ENCODE assay signal across 14 mouse cellular contexts in the genomic region with DNA sequence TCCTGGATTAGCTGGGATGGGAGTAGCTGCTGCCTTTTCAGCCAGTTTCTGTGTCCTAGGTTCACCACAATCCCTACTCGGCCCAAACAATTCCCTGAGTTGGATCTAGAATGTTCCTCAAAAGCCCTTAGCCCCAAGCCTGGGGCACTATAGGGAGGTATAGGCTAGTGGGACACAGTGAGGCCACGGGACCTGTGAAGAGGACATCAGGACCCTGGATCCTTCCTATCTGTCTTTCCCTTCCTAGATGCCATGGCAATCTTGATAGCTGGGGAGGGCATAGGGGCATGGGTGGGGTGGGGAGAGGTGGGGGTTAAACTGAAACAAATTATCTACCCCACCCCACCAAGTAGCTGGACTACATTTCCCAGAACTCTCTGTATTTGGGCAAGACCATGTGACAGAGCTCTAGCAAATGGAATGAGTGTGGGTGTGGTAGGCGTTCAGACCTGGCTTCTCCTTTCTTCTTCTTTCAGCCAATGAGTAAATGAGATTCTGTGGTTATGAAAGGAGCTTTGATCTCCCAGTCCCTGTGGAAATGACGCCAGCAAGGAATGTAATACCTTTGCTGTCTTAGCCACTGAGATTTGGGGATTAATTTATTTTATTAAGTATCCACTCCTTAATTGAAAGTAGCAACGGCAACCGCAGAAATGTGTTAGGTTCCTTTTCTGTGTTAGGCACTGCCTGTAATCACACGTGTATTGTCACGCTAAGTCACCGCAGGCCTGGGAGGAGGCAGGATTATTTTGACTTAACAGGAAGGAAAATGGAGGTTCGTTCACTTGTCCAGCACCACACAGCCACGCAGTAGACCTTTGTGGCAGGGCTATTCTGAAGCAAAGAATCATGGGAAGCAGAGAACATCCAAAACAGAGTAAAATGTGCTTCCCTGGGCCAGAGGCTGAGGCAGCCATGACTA.
DNase-seq lines count a peak whose midpoint lies in the region; ATAC-seq lines count a peak whose summit lies in the region.
"Had no signal": no experiment of that assay in that cellular context is flagged by ENCODE, and none has a peak within 500 bp of the region (broad histone marks: within the 10 kb centered on the region; RNA-seq: fewer than 3 reads in every experiment).

No protein-coding gene starts in this region.

- H3K4me1 ChIP-seq in forebrain, embryonic 14.5 days (ENCODE audit: control insufficient read depth, insufficient read depth, low read length): peaks cover 4% of the 10 kb centered on the region
- H3K4me1 ChIP-seq in limb, embryonic 13.5 days: 0 out of 2 replicates have a peak, but pooled peaks cover 5% of the 10 kb centered on the region

- peak; percentile 92 for ATAC-seq in forebrain, embryonic 14.5 days
- peak; percentile 79 for ATAC-seq in limb, embryonic 13.5 days (ENCODE audit: low FRiP score, low read depth)

- no peaks in the 10 kb centered on the region for H3K36me3 ChIP-seq in forebrain, embryonic 14.5 days (ENCODE audit: control insufficient read depth, insufficient read depth, low read length)
- H3K36me3 ChIP-seq in limb, embryonic 13.5 days: no peaks in the 10 kb centered on the region

- 72% methylated on average over 11 of the region's 11 CpGs for WGBS in forebrain, embryonic 14.5 days
- WGBS in limb, embryonic 13.5 days: 63% methylated on average over 11 of the region's 11 CpGs

- no peaks in the 10 kb centered on the region for H3K9me3 ChIP-seq in forebrain, embryonic 14.5 days (replicated peaks; ENCODE audit: control insufficient read depth, low read length)
- H3K9me3 ChIP-seq in limb, embryonic 13.5 days: no peaks in the 10 kb centered on the region

- no peak overlapping the region for H3K27ac ChIP-seq in forebrain, embryonic 14.5 days (ENCODE audit: low read depth, low read length)
- no peak overlapping the region for H3K27ac ChIP-seq in limb, embryonic 13.5 days
- H3K27ac ChIP-seq: left cerebral cortex, adult 2 months; liver, embryonic 14.5 days had no signal

- no peak overlapping the region for H3K9ac ChIP-seq in forebrain, embryonic 14.5 days (ENCODE audit: low read length)
- no peak overlapping the region for H3K9ac ChIP-seq in limb, embryonic 13.5 days
- H3K9ac ChIP-seq: liver, embryonic 14.5 days had no signal

- H3K4me2 ChIP-seq in forebrain, embryonic 14.5 days (ENCODE audit: low read length): no peak overlapping the region
- H3K4me2 ChIP-seq in limb, embryonic 13.5 days (replicated peaks): peak overlapping the region; percentile 21; the same call in 1 of the 2 replicates
- H3K4me2 ChIP-seq: heart, embryonic 11.5 days had no signal

- no peaks in the 10 kb centered on the region for H3K27me3 ChIP-seq in forebrain, embryonic 14.5 days (replicated peaks; ENCODE audit: control insufficient read depth, insufficient read depth, low read length)
- H3K27me3 ChIP-seq in limb, embryonic 13.5 days: peaks cover 8% of the 10 kb centered on the region; the same call in 1 of the 2 replicates

- DNase-seq in cerebellum, adult 9-10 months: peak; percentile 67
- no peak for DNase-seq in cerebellum, adult 8-10 months
- DNase-seq in ES-CJ7 (ENCODE audit: low read depth, low spot score): peak; percentile 27
- DNase-seq in forebrain, embryonic 14.5 days (ENCODE audit: low spot score): peak; percentile 69
- no peak for DNase-seq in thymus, postnatal 14 days
- no peak for DNase-seq in left cerebral cortex, adult 18-20 months (ENCODE audit: low spot score in 2 of 2)
- no peak for DNase-seq in right cerebral cortex, postnatal 10 days (ENCODE audit: low spot score in 2 of 2)
- DNase-seq: adrenal gland, adult 8-10 months; kidney, adult 9 months; thymus, adult 2 months had no signal

- H3K4me3 ChIP-seq in forebrain, embryonic 14.5 days (ENCODE audit: low read depth, low read length): no peak overlapping the region
- H3K4me3 ChIP-seq in limb, embryonic 13.5 days: no peak overlapping the region
- H3K4me3 ChIP-seq: left cerebral cortex, adult 2 months had no signal

Comparison
In these comparisons a context has a peak if more than half of its experiments do, and no peak if none do; other contexts are left out.
1. DNase-seq: peak in cerebellum, adult 9-10 months (single experiment), ES-CJ7 (single experiment) and forebrain, embryonic 14.5 days (single experiment); none in cerebellum, adult 8-10 months (single experiment), thymus, postnatal 14 days (single experiment), left cerebral cortex, adult 18-20 months (0 of 2) and right cerebral cortex, postnatal 10 days (0 of 2).